Mouse (Mus musculus) left cerebral cortex, adult 18-20 months (tissue): ENCODE measurements around the gene Rpl13a. TPM values are rescaled to one million over a fixed set of nuclear protein-coding genes. Genes with fewer than 3 reads are reported as not detected.
A peak's percentile ranks its signal among the peaks of the same experiment; 100 is the strongest.

Source experiments
- DNase-seq, 2 experiments: peaks; one replicate each; pipeline ENCODE4 v3.0.0; 2021 to 2022; ENCODE audit warnings: low spot score in 2 of 2, mixed read lengths in 1 of 2
- microRNA-seq, 2 experiments: library from miRNA; unstranded; fragments of <30 nt; microRNA quantifications; one replicate each; pipeline ENCODE4 v1.2.0; 2021
- total RNA-seq, 2 experiments: library from RNA; stranded (reverse); gene quantifications; 2 replicates each; pipeline ENCODE4 v1.2.3; 2021

The Rpl13a gene
- total RNA-seq, 2 experiments from 2014 or later = 712 to 811 TPM

DNA sequence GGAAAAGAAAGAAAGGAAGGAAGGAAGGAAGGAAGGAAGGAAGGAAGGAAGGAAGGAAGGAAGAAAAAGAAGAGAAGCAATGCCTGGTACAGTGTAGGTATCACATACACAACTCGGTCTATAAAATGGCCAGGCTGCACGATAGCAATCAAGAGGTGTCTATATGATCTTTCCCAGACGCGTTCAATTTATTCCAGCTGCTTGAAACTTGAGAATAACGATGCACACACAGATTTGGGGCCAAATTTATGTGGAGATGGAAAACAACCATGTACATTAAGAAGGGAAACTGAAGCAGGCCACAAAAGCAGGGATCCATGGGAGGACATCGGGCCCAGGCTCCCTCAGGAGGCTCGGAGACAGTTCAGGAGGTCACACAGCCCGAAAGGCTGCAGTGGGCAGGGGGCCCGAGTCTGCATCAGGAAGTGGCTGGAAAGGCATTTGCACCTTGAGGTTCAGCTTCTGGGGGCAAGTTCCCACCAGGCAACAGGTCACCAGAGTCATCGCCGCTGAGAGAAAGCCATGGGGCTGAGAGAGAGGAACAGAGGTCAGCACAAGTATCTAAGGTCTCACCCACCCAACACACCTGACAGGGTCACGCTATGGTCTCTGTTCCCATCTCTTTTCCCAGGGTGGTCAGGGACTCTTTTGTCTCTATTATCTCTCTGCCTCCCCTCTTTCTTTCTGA is 35.6 kb downstream of the Rpl13a start:
- DNase-seq = no peak

DNA sequence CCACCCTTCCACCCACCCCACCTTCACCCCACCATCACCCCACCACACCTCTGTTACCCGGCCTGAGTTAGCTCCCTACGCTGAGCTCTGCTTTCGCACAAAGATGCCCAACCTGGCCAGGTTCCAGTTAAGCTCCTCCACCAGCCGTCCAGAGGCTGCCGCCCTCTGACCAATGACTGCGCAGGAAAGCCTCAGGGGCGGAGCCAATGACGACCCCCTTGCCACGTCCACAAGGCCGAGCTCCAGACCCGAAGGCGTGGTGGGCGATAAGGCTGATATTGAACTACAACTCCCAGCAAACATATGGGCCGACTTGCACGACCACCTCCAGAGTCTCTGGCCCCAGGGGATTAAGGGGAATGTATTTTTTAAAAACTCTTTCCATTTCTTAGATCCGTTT is 36.5 kb downstream of the Rpl13a start, which contains the start of gene Rcn3:
Gene Rcn3, minus strand, starts transcription at position 174 of the 400 bp plus-strand sequence.
- no peak for DNase-seq

DNA sequence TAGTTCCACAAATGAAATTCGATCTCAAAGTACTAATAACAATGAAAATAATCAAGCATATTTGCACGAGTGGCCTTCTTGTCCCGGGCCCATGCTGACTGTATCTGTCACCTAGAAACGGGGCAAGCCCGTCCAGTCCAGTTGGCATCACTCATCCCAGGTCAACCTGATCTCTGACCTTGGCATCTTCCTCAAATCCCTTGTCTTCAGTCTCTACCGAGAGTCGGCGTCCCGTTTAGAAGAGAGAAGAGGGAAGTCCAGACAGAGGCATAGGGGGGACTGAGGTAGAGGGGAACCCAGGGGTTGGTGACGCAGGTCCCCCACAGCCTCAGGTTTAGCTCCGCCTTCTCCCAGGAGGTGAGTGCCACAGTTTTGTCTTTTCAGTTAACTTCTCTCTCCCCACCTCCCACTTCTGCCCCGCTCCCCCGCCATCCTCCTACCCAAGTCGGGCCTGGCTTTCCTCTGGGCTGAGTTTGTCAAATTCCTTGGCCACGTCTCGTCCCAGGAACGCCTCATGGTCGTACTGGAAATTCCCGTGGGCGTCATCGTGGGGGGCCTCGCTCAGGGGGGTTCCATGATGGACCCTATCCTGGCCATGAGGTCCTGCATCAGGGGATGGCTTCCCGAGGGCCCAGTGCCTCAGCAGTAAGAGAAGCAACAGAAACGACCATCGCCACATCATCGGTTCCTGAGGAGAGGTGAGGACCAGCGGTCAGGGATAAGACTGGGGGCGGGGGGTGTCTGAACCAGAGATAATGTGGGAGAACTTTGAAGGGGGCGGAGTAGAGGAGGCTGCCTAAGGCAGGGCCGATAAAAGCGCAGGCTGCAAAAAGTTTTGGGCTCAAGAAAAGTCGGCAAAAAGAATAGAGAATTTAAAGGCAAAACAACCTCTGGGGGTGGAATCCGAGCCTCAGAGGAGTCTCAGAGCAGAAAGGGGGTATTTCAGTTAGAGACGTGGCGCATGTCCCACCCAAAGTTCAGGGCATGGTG is 37.3 kb downstream of the Rpl13a start:
- no peak for DNase-seq

DNA sequence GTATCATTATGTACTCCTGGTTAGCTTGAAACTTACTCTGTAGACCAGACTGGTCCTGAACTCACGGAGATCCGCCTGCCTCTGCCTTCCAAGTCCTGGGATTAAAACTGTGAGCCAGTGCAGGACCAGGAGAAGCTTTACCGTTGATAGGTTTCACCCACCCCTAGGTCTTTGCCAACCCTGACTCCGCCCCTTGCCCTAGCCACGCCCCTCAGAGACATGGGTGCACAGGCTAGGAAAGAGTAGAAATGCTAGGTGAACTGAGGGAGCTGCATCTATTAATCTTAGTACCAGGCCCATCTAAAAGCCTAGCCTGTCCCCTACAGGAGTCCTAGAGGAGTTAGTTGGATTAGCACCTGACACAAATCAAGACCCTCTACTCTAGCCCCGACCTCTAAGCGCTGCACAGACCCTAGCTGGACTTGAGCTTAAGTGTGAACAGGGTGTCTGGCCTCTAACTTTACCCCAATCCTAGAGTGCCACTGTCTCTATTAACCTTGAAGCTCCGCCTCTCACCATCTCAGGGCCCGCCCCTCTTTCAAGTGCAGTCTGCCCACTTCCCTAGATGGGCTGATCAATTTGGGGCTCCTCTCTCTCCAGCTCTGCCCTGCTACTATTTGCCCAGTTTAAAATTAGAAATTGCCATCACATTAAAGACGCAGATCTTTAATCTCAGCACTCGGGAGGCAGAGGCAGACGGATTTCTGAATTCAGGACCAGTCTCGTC is 38.1 kb downstream of the Rpl13a start:
- DNase-seq = no peak

DNA sequence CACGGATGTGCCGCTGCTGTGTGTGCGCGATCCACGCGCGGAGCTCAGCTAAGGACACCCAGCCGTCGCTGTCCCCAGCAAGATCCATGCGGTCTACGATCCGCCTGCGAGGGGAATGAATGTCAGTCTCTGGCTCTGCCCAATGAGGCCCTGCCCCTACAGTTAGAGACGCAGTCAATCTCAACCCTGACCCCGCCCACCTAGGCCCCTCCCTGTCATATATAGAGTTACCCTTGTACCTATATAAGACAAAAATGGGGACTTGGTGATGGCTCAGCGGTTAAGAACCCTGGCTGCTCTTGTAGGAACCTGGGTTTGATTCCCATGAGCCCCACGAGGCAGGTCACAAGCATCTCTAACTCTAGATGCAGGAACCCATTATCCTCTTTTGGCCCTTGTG is 40.0 kb downstream of the Rpl13a start:
- no peak for DNase-seq

DNA sequence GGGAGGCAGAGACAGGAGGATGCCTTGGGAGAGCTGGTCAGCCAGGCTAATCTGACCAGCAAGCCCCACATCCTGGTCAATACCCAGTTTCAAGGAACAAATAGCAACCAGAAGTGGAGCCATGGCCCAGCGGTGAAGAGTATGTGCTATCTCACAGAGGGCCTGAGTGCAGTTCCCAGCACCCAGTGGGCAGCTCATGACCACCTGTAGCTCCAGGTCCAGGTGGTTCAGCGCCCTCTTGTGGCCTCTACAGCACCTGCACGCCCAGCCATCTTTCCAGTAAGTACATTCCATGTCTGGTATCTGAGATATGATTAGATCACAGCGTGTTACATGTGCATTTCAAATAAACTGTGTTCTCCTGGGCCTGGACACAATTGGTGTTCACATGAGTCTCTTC is 42.5 kb downstream of the Rpl13a start:
- DNase-seq = no peak

DNA sequence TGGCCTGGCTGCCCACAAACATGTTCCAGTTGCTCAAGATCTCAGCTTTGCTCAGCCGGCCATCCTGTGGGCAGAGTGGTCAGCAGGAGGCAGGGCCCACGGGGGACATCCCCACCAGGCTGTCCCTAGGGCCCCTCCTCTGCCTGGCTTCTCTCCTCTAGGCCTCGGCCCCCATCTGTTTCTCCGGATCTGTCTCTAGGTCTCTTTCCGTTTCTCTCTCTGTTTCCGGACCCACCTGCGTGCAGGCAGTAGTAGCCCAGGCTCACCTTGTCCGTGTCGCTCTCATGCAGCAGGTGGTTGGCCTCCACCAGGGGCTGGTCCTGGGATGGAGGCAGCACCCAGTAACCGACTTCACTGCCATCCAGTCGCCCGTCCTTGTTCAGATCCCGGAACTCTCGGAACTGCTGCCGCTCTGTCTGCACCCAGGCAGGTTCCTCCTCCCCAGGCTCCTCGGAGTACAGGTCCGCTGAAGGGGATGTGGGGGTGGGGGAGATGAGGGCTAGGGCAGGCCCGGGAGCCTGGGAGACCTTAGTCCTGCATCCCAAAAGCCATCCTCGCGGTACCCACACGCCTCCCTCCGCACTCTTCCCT is 45.2 kb downstream of the Rpl13a start:
- no peak for DNase-seq

DNA sequence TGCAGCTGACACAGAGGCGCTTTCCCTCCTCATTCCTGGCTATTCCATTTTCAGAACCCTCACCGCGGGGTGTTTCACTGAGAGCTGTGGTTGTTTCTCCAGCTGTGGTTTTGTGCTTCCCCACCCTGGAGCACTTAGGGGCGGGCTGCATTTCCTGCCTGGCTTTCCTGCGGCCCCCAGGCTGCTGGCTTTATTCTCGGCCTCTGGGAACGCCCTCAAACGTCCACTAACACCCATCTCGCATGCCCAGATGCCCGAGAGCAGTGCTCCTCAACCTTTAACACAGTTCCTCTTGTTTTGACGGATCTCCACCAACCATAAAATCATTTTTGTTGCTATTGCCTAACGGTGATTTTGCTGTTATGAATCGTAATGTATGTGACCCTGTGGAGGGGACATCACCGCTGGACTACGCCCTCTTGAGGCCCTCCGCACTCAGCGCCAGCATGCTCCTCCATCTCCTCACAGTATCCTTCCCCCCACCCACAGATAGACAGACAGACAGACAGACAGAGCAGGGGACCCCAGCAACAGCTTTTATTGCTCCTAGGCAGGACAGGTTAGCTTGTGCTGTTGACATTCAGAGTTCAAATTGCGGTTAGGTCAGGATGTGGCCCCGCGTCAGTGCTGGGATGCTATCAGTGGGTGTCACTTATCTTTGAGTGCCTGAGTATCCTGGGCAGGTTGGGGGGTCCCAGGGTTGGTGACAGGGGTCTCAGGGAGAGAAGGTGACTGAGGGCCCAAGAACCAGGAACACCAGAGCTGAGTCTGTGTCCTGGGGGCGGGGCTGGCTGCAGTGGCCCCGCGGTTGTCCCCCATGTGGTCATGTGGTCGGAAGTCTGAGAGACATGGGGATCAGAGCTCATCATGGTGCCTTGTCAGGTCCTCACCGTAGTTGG is 45.9 kb downstream of the Rpl13a start:
- DNase-seq = no peak

DNA sequence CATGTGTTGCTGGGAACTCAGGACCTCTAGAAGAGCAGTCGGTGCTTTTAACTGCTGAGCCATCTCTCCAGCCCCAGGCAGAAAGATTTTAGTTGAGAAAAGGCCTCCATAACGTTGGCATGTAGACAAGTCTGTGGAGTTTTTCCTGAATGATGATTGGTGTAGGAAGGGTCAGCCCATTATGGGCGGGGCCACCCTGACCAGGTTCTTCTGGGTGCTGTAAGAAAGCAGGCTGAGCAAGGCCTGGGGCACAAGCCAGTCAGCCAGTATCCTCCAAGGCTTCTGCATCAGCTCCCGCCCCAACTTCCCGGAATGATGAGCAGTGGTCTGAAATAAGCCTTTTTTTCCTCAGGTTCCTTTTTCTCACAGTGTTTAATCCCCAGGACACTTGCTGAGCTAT is 47.5 kb downstream of the Rpl13a start:
- no peak for DNase-seq

DNA sequence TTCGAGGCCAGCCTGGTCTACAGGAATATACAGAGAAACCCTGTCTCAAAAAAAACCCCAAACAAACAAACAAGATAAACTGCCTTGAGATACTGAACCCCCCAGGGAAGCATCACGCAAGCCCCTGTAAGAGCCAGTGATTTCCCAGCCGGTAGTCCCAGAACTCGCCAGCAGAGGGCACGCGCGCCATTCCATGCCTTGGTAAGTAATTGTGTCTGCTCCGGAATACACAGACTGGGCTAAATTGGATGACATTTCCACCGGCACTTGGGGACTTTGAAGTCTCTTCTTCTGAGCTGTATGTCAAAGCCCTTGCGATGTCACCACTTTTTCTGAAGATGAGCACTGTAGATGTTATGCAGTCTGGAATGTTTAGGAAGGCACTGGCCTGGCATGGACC is 48.7 kb downstream of the Rpl13a start:
- DNase-seq = peak; percentile 89 to 95

DNA sequence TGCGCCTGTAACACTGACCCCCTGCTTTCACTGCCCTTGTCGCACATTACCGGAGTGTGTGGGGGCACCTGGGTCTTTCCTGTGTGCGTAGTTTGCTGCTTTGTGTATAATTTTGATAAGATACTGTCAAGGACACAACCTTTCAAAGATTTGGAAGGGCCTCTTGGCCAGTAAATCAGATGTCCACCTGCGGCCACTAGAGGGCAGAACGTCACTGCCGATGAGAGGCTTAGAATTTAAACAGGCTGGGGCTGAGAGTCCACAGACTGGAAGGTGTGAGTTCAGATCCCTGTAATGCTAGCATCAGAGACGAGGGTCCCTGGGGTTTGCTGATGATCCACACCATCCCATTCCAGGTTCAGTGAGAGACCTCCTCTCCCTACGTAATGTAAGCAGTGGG is 50.0 kb downstream of the Rpl13a start:
- peak; percentile 63 to 71 for DNase-seq

DNA sequence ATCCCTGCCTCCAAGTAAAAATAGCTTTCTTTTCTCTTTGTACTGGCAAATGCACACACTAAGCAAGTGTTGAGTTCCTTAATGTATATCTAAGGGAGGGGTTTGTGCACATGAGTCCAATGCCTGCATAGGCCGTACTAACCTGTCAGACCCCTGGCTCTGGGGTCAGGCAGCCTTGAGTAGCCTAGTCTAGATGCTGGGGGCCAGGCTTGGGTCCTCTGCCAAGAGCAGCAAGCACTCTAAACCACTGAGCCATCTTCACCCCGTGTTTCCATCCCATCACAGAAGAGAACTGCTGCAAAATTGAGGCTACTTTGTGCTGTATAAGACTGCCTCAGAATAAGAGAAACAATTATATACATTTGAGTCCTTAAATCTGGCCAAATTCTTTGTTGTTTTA is 50.7 kb downstream of the Rpl13a start:
- DNase-seq = no peak

DNA sequence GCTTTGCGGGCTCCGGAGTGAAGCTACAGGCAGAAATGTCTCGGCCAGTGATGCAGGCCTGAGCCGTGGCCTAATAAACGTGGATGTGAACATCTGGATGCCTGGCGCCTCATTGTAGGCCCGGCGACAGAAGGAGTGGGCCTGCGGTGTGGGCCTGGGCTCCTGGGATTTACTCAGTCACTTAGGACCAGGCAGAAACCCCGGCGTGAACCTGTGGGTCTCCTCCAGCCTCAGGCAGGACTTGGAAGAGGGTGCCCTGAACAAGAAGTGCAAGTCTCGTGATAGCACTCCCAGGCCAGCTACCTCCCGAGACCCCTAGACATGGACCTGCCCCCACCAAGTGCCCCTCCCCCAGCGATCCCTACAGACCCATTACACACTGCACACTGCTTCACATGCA is 51.2 kb downstream of the Rpl13a start:
- DNase-seq = no peak

DNA sequence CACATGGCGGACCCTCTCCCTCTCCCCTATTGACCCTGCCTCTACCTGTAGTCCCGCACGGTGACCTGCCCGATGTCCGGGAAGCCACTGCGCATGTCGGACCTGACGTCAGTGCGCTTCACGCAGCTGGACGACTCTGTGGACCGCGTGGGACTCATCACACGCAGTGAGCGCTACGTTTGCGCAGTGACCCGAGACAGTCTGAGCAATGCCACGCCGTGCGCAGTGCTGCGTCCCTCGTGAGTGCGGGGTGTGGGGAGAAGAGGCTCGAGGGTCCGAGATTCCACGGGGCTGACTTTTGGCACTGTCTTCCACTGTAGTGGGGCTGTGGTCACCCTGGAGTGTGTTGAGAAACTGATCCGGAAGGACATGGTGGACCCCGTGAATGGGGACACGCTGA is 52.1 kb downstream of the Rpl13a start:
- DNase-seq = no peak

Small RNAs within 50 kb of the gene (microRNA-seq; reads per million reads assigned to microRNA genes)
- gene Mir150 = 1,405 to 1,951 reads per million in 2 experiments
- 5.5 to 9.9 reads per million in 2 experiments for gene Mir5121
- 0.75 to 2.3 reads per million in 2 experiments for gene Mir7055

Other genes starting within 250 kb of the Rpl13a start
- gene Med25, start 236.0 kb downstream of the Rpl13a start, total RNA-seq = 10 to 100 TPM; 85.9 to 94.9 TPM
- gene Fuz, start 232.7 kb downstream of the Rpl13a start, total RNA-seq = 10 to 100 TPM; 22.2 to 24.2 TPM
- 100 to 1,000 TPM; 328 to 355 TPM for gene Ap2a1, start 199.3 kb downstream of the Rpl13a start, total RNA-seq
- gene Tsks, start 185.6 kb downstream of the Rpl13a start, total RNA-seq = 1 to 10 TPM; 1.7 to 3.0 TPM
- 10 to 100 TPM; 98.3 to 98.4 TPM for gene Cpt1c, start 153.9 kb downstream of the Rpl13a start, total RNA-seq
- 100 to 1,000 TPM; 174 to 178 TPM for gene Prmt1, start 142.2 kb downstream of the Rpl13a start, total RNA-seq
- gene Irf3, start 131.1 kb downstream of the Rpl13a start, total RNA-seq = 10 to 100 TPM; 35.2 to 41.9 TPM
- 1 to 10 TPM; 2.8 to 3.8 TPM for gene Bcl2l12, start 130.0 kb downstream of the Rpl13a start, total RNA-seq
- gene Scaf1, start 112.4 kb downstream of the Rpl13a start, total RNA-seq = 100 to 1,000 TPM; 159 to 163 TPM
- gene Rras, start 110.8 kb downstream of the Rpl13a start, total RNA-seq = 10 to 100 TPM; 10.0 to 14.5 TPM
- 10 to 100 TPM; 63.3 to 67.5 TPM for gene Prr12, start 75.9 kb downstream of the Rpl13a start, total RNA-seq
- 10 to 100 TPM; 51.9 to 59.7 TPM for gene Nosip, start 66.3 kb downstream of the Rpl13a start, total RNA-seq
- 1 to 10 TPM; 6.2 to 9.2 TPM for gene Prrg2, start 66.1 kb downstream of the Rpl13a start, total RNA-seq
- gene Rcn3, start 36.5 kb downstream of the Rpl13a start, total RNA-seq = 1 to 10 TPM; 5.9 to 6.0 TPM
- 10 to 100 TPM; 19.6 to 20.1 TPM for gene Fcgrt, start 24.9 kb downstream of the Rpl13a start, total RNA-seq
- gene Rps11, start 4.3 kb downstream of the Rpl13a start, total RNA-seq = 100 to 1,000 TPM; 474 to 479 TPM
- not detected for gene Gm45713, start 7.5 kb upstream of the Rpl13a start, total RNA-seq
- gene Flt3l, start 7.7 kb upstream of the Rpl13a start, total RNA-seq = 1 to 10 TPM; 8.4 to 9.7 TPM
- gene Pih1d1, start 25.5 kb upstream of the Rpl13a start, total RNA-seq = 10 to 100 TPM; 46.7 to 51.7 TPM
- gene Aldh16a1, start 25.8 kb upstream of the Rpl13a start, total RNA-seq = 10 to 100 TPM; 12.7 to 15.1 TPM
- gene Slc17a7, start 35.2 kb upstream of the Rpl13a start, total RNA-seq = 1,000 to 10,000 TPM; 1,307 TPM
- under 1 TPM; 0.26 to 0.40 TPM for gene Gfy, start 50.8 kb upstream of the Rpl13a start, total RNA-seq
- not detected for gene Pth2, start 52.2 kb upstream of the Rpl13a start, total RNA-seq
- 1 to 10 TPM; 4.9 to 9.7 TPM for gene Ccdc155, start 76.1 kb upstream of the Rpl13a start, total RNA-seq
- gene Dkkl1, start 83.4 kb upstream of the Rpl13a start, total RNA-seq = 10 to 100 TPM; 33.6 to 38.3 TPM
- gene Tead2, start 87.0 kb upstream of the Rpl13a start, total RNA-seq = 1 to 10 TPM; 2.1 to 4.3 TPM
- gene Cd37, start 110.4 kb upstream of the Rpl13a start, total RNA-seq = 1 to 10 TPM; 4.8 to 5.3 TPM
- 1 to 10 TPM; 1.7 to 1.9 TPM for gene Slc6a16, start 112.3 kb upstream of the Rpl13a start, total RNA-seq
- gene Slc6a21, start 148.8 kb upstream of the Rpl13a start, total RNA-seq = not detected
- gene Trpm4, start 205.0 kb upstream of the Rpl13a start, total RNA-seq = 10 to 100 TPM; 19.0 to 26.5 TPM
- gene Hrc, start 206.5 kb upstream of the Rpl13a start, total RNA-seq = under 1 TPM; 0.19 to 0.30 TPM
- 100 to 1,000 TPM; 154 to 170 TPM for gene Ppfia3, start 238.3 kb upstream of the Rpl13a start, total RNA-seq
- 100 to 1,000 TPM; 133 to 165 TPM for gene Lin7b, start 241.8 kb upstream of the Rpl13a start, total RNA-seq